13 mouse cellular contexts compared by ENCODE assay signal in genomic region chr12:83038779-83039178, GRCm38 (mm10).
DNase-seq lines count a peak whose midpoint lies in the region; ATAC-seq and TF ChIP-seq lines count a peak whose summit lies in the region.
"Had no signal": no experiment of that assay in that cellular context is flagged by ENCODE, and none has a peak within 500 bp of the region (broad histone marks: within the 10 kb centered on the region; RNA-seq: fewer than 3 reads in every experiment).

No protein-coding gene starts in this region.

- no peaks in the 10 kb centered on the region for H3K9me3 ChIP-seq in heart, embryonic 14.5 days (ENCODE audit: control insufficient read depth, low read length)
- no peaks in the 10 kb centered on the region for H3K9me3 ChIP-seq in heart, postnatal 0 days (replicated peaks; ENCODE audit: control insufficient read depth, low read length)
- H3K9me3 ChIP-seq in hindbrain, postnatal 0 days (ENCODE audit: low read length) = no peaks in the 10 kb centered on the region
- H3K9me3 ChIP-seq in midbrain, embryonic 11.5 days (ENCODE audit: control insufficient read depth, low read length) = no peaks in the 10 kb centered on the region
- H3K9me3 ChIP-seq in embryonic facial prominence, embryonic 10.5 days = no peaks in the 10 kb centered on the region

- intact Hi-C loops in heart, postnatal 36 days (cut with DNase I) = no loop called here
- intact Hi-C loops in gastrocnemius, postnatal 14 days (cut with DNase I; ENCODE audit: low total_unique reads) = no loop called here

- WGBS in heart, embryonic 14.5 days = 42% methylated on average over 7 of the region's 7 CpGs
- WGBS in heart, postnatal 0 days = 43% methylated on average over 7 of the region's 7 CpGs
- 66% methylated on average over 7 of the region's 7 CpGs for WGBS in hindbrain, postnatal 0 days
- WGBS in midbrain, embryonic 11.5 days = 86% methylated on average over 7 of the region's 7 CpGs
- WGBS in embryonic facial prominence, embryonic 10.5 days = 90% methylated on average over 7 of the region's 7 CpGs

- no peak overlapping the region for H3K9ac ChIP-seq in heart, embryonic 14.5 days (ENCODE audit: low read length)
- no peak overlapping the region for H3K9ac ChIP-seq in heart, postnatal 0 days (replicated peaks; ENCODE audit: low read depth, low read length)
- no peak overlapping the region for H3K9ac ChIP-seq in hindbrain, postnatal 0 days (replicated peaks; ENCODE audit: low read length)
- H3K9ac ChIP-seq in midbrain, embryonic 11.5 days (ENCODE audit: low read length) = no peak overlapping the region

- H3K4me2 ChIP-seq in heart, embryonic 14.5 days (ENCODE audit: low read length) = no peak overlapping the region
- no peak overlapping the region for H3K4me2 ChIP-seq in heart, postnatal 0 days (ENCODE audit: low read depth, low read length)
- H3K4me2 ChIP-seq in hindbrain, postnatal 0 days (ENCODE audit: low read depth, low read length) = no peak overlapping the region
- H3K4me2 ChIP-seq in midbrain, embryonic 11.5 days = no peak overlapping the region

- TF ChIP-seq CTCF in heart, postnatal 0 days (IDR thresholded peaks at IDR 0.05; ENCODE audit: low read depth) = no peak
- TF ChIP-seq CTCF in hindbrain, postnatal 0 days (IDR thresholded peaks at IDR 0.05; ENCODE audit: low read depth) = no peak

- peak overlapping the region; percentile 22 to 39; a peak in 2 of 4 replicates for H3K27ac ChIP-seq in heart, embryonic 14.5 days (replicated peaks in 1 of 2; ENCODE audit: control insufficient read depth in 1 of 2, insufficient read depth in 1 of 2, low read depth in 2 of 2, low read length in 2 of 2)
- peak overlapping the region; percentile 52; the same call in 1 of the 2 replicates for H3K27ac ChIP-seq in heart, postnatal 0 days (ENCODE audit: low read depth)
- 0 out of 2 replicates have a peak overlapping the region, but pooled peaks have one; percentile 28 for H3K27ac ChIP-seq in hindbrain, postnatal 0 days
- H3K27ac ChIP-seq in midbrain, embryonic 11.5 days (ENCODE audit: low read depth, low read length) = peak overlapping the region; percentile 40; the same call in 1 of the 2 replicates
- no peak overlapping the region for H3K27ac ChIP-seq in embryonic facial prominence, embryonic 10.5 days (replicated peaks)

- TF ChIP-seq EP300 in heart, postnatal 0 days (IDR thresholded peaks at IDR 0.05; ENCODE audit: low read depth) = no peak

- H3K4me1 ChIP-seq in heart, embryonic 14.5 days (ENCODE audit: control insufficient read depth in 2 of 2, insufficient read depth in 2 of 2, low read length in 2 of 2) = peaks cover 17 to 19% of the 10 kb centered on the region in 2 experiments
- peaks cover 14% of the 10 kb centered on the region for H3K4me1 ChIP-seq in heart, postnatal 0 days (ENCODE audit: control insufficient read depth, insufficient read depth)
- peaks cover 1% of the 10 kb centered on the region; the same call in 1 of the 2 replicates for H3K4me1 ChIP-seq in hindbrain, postnatal 0 days (ENCODE audit: insufficient read depth, low read length)
- peaks cover 9% of the 10 kb centered on the region; the same call in 1 of the 2 replicates for H3K4me1 ChIP-seq in midbrain, embryonic 11.5 days (ENCODE audit: control insufficient read depth, insufficient read depth, low read length)
- H3K4me1 ChIP-seq in embryonic facial prominence, embryonic 10.5 days = peaks cover 10% of the 10 kb centered on the region

- no peak for DNase-seq in heart, postnatal 36 days
- no peak for DNase-seq in heart, postnatal 0 days (ENCODE audit: low spot score)
- no peak for DNase-seq in hindbrain, postnatal 0 days (ENCODE audit: low spot score)
- DNase-seq in midbrain, embryonic 11.5 days (ENCODE audit: low spot score, missing footprints) = no peak
- no peak for DNase-seq in embryonic facial prominence, embryonic 10.5 days (ENCODE audit: low spot score)
- no peak for DNase-seq in layer of hippocampus, postnatal 14 days (ENCODE audit: low spot score in 2 of 2)
- DNase-seq in gastrocnemius, postnatal 14 days = no peak
- DNase-seq: adrenal gland, postnatal 25 days; cerebellum, adult 11-12 months; left cerebral cortex, postnatal 4 days had no signal

- no peaks in the 10 kb centered on the region for H3K27me3 ChIP-seq in heart, embryonic 14.5 days (ENCODE audit: control insufficient read depth, insufficient read depth, low read length)
- H3K27me3 ChIP-seq in heart, postnatal 0 days (ENCODE audit: control insufficient read depth, insufficient read depth, low read length) = no peaks in the 10 kb centered on the region
- H3K27me3 ChIP-seq in hindbrain, postnatal 0 days (ENCODE audit: insufficient read depth, low read length) = no peaks in the 10 kb centered on the region
- H3K27me3 ChIP-seq in midbrain, embryonic 11.5 days (ENCODE audit: control insufficient read depth, insufficient read depth, low read length) = no peaks in the 10 kb centered on the region
- no peaks in the 10 kb centered on the region for H3K27me3 ChIP-seq in embryonic facial prominence, embryonic 10.5 days (replicated peaks; ENCODE audit: low read depth, poor library complexity, severe bottlenecking)

- ATAC-seq in heart, embryonic 14.5 days (ENCODE audit: insufficient number of reproducible peaks, insufficient read depth, low FRiP score, low read depth) = no peak
- no peak for ATAC-seq in heart, postnatal 0 days (ENCODE audit: insufficient read depth, low read depth)
- ATAC-seq in hindbrain, postnatal 0 days = no peak
- no peak for ATAC-seq in midbrain, embryonic 11.5 days (ENCODE audit: low FRiP score)
- ATAC-seq: lung, postnatal 0 days had no signal

- H3K4me3 ChIP-seq in heart, embryonic 14.5 days (ENCODE audit: control insufficient read depth in 1 of 2, insufficient read depth in 1 of 2, low read depth in 1 of 2, low read length in 2 of 2) = no peak overlapping the region
- H3K4me3 ChIP-seq in heart, postnatal 0 days (ENCODE audit: low read depth, low read length) = no peak overlapping the region
- H3K4me3 ChIP-seq in hindbrain, postnatal 0 days (ENCODE audit: low read length) = no peak overlapping the region
- H3K4me3 ChIP-seq in midbrain, embryonic 11.5 days (ENCODE audit: low read depth, low read length) = no peak overlapping the region
- no peak overlapping the region for H3K4me3 ChIP-seq in embryonic facial prominence, embryonic 10.5 days
- H3K4me3 ChIP-seq: layer of hippocampus, adult 2 months had no signal

- no peaks in the 10 kb centered on the region for H3K36me3 ChIP-seq in heart, embryonic 14.5 days (ENCODE audit: control insufficient read depth, insufficient read depth, low read length)
- no peaks in the 10 kb centered on the region for H3K36me3 ChIP-seq in heart, postnatal 0 days (replicated peaks; ENCODE audit: control insufficient read depth, insufficient read depth, low read length)
- H3K36me3 ChIP-seq in hindbrain, postnatal 0 days (ENCODE audit: insufficient read depth, low read length) = no peaks in the 10 kb centered on the region
- H3K36me3 ChIP-seq in midbrain, embryonic 11.5 days (ENCODE audit: control insufficient read depth, insufficient read depth, low read length) = no peaks in the 10 kb centered on the region
- no peaks in the 10 kb centered on the region for H3K36me3 ChIP-seq in embryonic facial prominence, embryonic 10.5 days (replicated peaks)
